Mouse (Mus musculus) heart, postnatal 36 days (tissue): ENCODE results near the gene Ncs1. TPM values are rescaled to one million over a fixed set of nuclear protein-coding genes. Genes with fewer than 3 reads are reported as not detected.

Experiments
- DNase-seq, 2 experiments: peaks; one replicate each; pipeline ENCODE4 v3.0.0; 2021 to 2022
- intact Hi-C: fragments of 180-260 bp; cut with DNase I; formaldehyde crosslinking; loops from one replicate; pipeline ENCODE4 v1.15.1; 2025
- total RNA-seq, 2 experiments: library from RNA; stranded (reverse); gene quantifications; 2 replicates each; pipeline ENCODE4 v1.2.3; 2021

Ncs1 gene
- 10 to 100 TPM in 1 of 2 experiments, 1 to 10 TPM in 1; 9.5 to 10.5 TPM for total RNA-seq

DNA sequence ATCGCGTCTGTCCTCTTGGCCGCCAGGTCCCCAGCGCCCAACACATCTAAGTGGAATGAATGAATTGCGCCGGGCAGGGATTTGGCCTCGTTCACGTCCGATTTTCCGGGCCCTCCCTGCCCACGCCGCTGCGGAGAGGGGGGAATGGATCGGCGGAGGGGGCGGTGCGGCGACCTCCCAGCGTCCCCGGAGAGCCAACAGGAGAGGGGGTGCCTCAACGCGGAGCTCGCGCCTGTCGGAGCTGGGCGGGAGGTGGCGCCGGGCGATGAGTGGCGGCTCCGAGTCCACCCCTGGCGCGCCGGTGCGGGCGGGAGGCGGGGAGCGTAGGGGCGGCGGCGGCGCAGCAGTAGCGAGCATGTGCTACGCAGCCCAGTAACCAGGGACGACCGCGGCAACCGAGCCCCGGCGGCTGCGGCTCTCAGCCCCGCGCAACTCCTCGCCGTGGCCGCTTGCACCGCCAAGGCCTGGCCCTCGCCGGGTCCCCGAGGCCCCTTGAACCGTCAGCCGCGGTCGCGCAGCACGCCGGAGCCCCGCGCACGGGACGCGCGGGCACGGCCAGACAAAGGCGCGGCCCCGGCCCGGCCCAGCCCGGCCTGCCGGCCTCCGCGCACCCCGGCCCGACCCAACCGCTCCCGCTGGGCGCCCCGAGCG lies at the start of gene Ncs1:
Gene Ncs1, plus strand, starts transcription at position 333 of the 651 bp plus-strand sequence.
- DNase-seq: peak; percentile 70 to 79
- intact Hi-C loops: loop anchor here (2.0 kb wide), 1 partner anchor 45 kb away; no protein-coding TSS in a partner anchor

DNA sequence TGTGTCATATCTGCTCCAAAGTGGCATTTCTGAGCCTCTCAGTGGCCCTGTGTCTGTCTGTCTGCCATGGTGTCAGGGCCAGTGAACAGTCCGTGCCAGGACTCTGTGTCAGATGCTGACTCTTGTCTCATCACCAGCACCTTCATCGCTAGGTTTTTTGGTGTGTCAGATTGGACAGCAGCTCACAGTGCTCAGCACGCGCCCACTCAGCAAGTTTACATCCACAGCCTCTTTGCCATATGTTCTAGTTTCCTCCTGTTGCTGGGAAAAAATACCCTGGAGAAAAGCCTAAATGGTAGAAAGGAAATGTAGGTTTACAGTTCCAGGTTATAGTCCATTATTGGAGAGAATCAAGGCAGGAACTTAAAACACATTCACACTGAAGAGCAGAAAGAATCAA lies 47.0 kb upstream of the Ncs1 start:
- no peak for DNase-seq
- intact Hi-C loops: no loop called here

- intact Hi-C loops: no loop called here
- DNase-seq: no peak
Observed at GRCm38 (mm10) chr2:31200051-31200450, 45.6 kb upstream of the Ncs1 start.

DNA sequence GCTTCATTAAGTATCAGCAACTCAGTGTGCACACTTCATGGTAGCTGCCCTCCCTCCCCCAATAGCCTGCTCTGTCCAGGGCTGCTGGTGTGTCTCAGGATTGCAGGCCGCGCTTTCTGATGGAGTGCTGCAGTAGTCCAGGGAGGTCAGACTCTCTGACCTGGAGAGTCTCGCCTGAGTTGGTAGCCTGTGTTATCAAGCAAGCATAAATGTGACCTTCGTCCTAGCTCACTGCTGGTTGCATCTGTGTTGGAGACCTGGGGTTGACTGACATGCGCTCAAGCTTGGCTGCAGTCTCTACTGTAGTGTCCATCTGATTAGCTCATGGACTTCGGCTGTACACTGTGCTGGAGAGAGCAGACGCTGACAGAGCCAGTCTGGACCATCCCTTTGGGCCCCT lies 43.8 kb upstream of the Ncs1 start:
- intact Hi-C loops: no loop called here
- DNase-seq: no peak

- no peak for DNase-seq
- intact Hi-C loops: no loop called here
Observed at GRCm38 (mm10) chr2:31202357-31202756, 43.3 kb upstream of the Ncs1 start.

DNA sequence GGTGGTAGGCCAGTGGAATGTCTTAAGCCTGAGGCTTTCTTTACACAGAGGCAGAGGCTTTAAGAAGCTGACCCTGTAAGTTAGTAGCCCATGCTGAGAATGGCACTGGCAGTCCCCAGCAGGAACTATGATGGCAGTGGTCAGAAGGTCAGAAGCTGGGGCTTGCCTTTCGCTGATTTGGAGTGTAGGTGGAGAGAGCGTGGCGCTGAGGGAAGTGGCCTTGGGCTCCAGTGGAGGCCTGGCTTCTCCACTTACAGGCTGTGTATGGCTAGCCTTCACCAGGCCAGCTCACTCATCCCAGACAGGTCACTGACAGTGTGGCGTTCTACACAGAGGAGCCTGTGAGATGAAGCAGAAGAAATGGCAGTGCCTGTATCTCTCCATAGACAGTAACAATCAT lies 42.7 kb upstream of the Ncs1 start:
- intact Hi-C loops: no loop called here
- DNase-seq: no peak

DNA sequence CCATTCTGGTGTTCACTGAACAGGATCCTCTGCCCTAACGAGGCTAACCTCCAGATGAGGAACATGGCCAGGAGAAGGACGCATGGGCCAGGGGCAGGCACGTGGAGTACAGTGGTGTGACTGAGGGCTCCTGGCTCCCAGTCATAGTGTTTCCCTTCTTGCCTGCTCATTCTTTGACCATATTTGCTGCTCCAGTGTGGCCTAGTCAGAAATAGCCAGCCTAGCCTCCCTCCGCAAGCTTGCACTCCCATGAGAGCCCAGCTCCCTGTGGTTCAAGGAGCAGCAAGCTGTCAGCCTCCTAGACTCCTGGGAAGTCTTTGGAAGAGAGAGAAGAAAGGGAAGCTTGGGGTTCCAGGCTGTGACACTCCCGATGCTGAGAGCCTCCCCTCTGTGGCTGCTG lies 40.9 kb upstream of the Ncs1 start:
- no peak for DNase-seq
- intact Hi-C loops: no loop called here

GRCm38 (mm10) chr2:31206211-31206610 lies 39.4 kb upstream of the Ncs1 start:
- no peak for DNase-seq
- intact Hi-C loops: no loop called here

DNA sequence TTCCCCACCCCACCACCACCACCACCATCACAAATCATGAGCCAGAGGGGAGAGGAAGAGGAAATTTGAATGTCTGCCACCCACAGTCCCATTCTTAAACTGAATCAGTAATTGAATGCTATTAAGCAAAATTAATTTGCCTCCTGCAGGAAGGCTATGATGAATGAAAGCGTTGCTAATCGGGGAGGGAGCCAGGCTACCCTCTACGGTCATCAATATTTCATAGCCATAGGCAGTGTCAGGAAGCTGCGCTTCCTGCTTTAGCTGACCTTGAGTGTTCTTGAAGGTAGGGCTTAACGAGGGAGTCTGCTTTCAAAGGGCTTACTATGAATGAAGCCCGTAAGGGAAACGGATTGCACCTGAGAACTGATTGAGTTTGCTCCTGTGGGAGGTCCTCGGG lies 38.7 kb upstream of the Ncs1 start:
- intact Hi-C loops: no loop called here
- DNase-seq: no peak

GRCm38 (mm10) chr2:31208544-31209142 lies 37.0 kb upstream of the Ncs1 start:
- intact Hi-C loops: no loop called here

GRCm38 (mm10) chr2:31209525-31209924 lies 36.1 kb upstream of the Ncs1 start:
- peak in 1 of 2 experiments; percentile 20 for DNase-seq
- intact Hi-C loops: no loop called here

More at GRCm38 (mm10) chr2:31208544-31209142, 37.0 kb upstream of the Ncs1 start:
- DNase-seq: no peak

GRCm38 (mm10) chr2:31210144-31210847 lies 35.3 kb upstream of the Ncs1 start:
- no peak for DNase-seq
- intact Hi-C loops: no loop called here

- intact Hi-C loops: no loop called here
Observed at GRCm38 (mm10) chr2:31211204-31211603, 34.4 kb upstream of the Ncs1 start.

DNA sequence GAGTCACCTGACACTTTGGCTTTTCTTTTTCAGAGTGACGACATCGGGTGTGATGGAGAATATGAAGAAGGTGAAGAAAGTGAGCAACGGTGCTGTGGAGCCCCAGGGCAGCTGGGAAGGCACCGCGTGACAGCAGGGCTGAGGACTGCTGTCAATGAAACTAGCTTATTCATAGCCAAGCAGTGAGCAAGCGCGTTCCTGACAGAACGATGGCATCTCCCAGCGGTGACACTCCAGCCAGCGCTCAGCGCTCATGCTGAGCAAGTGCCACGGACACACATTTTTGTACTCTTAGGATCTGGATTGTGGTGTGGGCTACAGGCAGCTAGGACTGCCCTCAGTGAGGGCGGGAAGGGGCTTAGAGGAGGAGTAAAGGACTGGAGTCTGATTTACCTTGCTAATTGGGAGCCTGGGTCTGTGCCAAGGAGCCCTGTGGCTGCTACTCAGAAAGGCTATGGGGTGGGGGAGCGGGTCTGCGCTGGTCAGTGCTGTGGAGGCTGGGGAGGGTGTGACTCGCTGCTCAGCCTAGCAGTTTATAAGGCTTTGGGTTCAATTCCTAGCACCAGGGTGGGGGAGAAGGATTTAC lies 31.3 kb upstream of the Ncs1 start:
- DNase-seq: no peak
- intact Hi-C loops: no loop called here

More at GRCm38 (mm10) chr2:31211204-31211603, 34.4 kb upstream of the Ncs1 start:
- DNase-seq: no peak

DNA sequence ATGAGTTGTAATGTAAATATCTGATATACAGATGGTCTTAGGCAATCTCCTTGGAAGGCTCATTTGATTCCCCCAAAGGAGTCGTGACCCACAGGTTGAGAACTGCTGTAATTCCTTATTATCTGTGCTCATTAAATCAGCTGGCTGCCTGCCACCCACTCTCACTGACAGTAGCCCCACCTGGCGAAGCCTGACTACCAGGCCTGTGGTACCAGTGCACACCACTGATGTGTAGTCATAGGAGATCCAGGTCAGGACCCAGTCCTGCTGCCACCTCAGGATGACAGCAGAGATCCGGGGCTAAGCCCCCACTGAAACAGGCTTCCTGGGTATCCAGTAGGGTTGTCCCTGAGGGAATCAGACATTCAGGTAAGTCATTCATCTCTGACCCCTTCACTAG lies 27.0 kb upstream of the Ncs1 start:
- intact Hi-C loops: no loop called here
- no peak for DNase-seq

DNA sequence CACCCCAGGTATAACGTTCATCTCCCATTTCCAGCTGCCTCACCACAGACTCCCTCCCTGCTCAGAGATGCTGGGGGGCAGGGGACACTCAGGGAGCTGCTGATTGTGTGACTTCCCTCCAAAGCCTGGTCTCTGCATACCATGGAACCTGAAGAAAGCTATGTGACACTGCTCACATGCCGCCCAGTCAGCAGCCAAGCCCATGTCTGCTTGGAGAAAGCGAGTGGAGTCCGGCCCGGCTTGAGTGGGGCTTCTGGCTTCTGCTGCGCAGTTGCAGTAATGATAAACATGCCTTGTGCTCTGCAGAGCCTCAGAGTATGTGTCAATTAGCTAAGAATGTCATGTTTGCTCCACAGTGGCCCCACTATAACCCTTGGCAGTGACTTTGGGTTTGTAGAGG lies 26.2 kb upstream of the Ncs1 start:
- intact Hi-C loops: no loop called here
- DNase-seq: no peak

DNA sequence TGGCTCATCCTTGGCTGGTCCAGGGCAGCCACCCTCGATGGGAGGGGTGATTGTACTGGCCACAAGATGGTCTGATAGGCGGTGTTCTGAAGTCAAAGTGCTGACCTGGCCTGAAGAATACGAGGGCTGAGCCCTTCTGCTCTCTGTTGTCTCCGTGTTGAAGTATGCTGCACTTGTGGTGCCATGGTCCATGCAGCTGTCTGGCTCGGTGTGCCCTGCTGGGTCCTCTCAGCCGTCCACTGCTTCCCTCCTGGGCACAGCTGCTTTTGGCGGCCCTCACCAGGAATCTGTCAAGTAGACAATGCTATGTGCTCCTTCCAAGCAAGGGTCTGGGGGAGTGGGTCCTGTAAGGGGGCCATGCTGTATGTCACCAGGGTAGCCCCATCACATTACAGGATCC lies 24.8 kb upstream of the Ncs1 start:
- intact Hi-C loops: no loop called here
- no peak for DNase-seq

GRCm38 (mm10) chr2:31221582-31221981 lies 24.0 kb upstream of the Ncs1 start:
- intact Hi-C loops: no loop called here

DNA sequence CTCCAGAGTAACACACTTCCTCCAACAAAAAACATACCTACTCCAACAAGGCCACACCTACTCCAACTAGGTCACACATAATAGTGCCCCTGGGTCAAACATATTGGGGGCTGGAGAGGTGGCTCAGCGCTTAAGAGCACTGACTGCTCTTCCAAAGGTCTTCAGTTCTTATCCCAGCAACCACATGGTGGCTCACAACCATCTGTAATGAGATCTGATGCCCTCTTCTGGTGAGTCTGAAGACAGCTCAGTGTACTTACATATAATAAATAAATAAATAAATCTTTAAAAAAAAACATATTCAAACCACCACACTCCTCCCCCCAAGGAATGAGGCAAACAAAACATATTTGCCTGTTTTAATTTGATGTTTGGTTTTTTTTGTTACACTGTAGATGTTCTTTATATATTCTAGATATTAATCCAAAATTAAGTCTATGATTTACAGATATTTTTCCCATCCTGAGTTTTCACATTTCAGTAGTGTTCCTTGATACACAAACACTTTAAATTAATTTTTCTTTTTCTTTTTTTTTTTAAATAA lies 16.8 kb upstream of the Ncs1 start:
- intact Hi-C loops: no loop called here
- no peak for DNase-seq

More at GRCm38 (mm10) chr2:31221582-31221981, 24.0 kb upstream of the Ncs1 start:
- no peak for DNase-seq

GRCm38 (mm10) chr2:31239203-31239696 lies 6.4 kb upstream of the Ncs1 start:
- intact Hi-C loops: no loop called here
- DNase-seq: no peak

DNA sequence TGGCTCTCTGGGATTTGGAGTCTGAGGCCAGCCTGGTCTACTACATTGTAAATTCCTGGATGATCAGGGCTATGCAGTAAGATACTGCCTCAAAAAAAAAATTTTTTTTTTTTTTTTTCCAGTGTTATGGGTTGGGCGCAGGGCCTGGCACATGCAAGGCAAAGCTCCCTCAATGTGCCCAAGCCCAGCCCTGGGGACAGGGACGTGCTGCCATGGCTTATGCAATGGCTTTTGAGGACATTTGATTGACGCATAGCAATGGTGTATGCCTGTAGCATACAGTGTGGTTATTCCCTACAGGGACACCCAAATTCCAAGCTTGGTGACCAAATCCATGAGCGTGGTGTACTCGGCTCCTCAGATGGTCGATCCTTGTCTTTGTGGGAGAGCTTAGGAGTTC lies 5.8 kb upstream of the Ncs1 start:
- intact Hi-C loops: no loop called here
- no peak for DNase-seq
